Mouse (Mus musculus) mesoderm, embryonic 11.5 days (tissue): Measurements from ENCODE around the gene Tas2r136.

ENCODE experiments used
- DNase-seq: peaks from one replicate; pipeline ENCODE4 v3.0.0-alpha.2; 2012; ENCODE audit warnings: low read depth, low spot score

The Tas2r136 gene

DNA sequence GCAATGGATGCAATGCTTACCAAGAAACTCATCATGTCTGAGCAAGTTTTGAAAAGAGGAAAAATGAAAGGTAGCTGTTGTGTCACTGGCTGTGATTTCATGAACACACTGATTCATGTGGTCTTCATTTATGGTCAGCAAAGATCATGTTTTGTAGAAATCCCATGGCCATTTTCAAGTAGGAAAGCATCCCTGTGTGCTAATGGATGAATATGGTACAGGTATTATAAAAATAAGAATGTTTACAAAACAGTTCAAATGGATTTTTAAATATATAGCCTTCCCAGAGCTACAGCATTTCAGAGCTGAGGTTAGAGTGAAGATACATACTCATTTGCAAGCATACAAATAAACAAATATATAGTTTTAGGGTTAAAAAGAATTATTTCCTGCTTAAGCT, at the start of gene Tas2r136:
Gene Tas2r136 (minus strand): TSS at position 101 of the 400 bp plus-strand sequence.
- DNase-seq: no peak

DNA sequence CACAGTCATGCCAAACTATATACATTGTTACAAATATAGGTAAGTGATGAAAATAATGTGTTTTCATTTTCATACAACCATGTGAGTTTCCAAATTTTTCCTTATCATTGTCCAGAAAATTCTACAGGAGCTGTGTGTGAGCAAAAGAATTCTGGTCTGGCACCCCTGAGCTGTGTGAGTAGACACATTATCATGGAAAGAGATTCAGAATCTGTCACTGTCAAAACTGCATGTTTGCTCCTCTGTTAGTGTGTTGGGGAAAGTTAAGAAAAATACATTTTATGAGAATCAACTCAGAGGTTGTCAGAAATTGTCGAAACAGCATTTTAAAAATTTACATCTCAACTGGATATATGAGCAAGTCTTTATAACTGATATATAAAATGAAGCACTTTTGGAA, 24.6 kb upstream of the Tas2r136 start, which contains the start of gene Tas2r117:
Gene Tas2r117 (plus strand): TSS at position 301 of the 400 bp plus-strand sequence.
- DNase-seq: no peak

DNA sequence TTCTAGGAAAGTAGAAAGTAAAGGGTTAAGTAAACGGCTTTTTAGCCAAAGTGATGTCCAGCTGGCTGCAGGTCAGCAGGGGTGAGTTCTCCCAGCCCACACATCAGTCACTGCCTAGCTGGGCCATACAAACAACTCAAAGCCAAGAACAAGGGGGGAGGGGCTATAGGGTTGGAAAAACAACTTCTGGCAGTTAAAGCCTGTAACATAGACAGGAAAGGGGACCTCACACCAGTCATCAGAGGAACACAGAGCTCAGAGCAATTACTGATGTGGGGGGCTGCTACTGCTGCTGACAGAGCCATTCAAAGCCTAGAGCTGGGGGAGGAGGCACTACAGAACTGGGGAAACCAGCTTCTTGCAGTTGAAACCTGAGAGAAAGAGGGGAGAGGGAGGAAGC, 17.4 kb upstream of the Tas2r136 start:
- peak; percentile 61 for DNase-seq

DNA sequence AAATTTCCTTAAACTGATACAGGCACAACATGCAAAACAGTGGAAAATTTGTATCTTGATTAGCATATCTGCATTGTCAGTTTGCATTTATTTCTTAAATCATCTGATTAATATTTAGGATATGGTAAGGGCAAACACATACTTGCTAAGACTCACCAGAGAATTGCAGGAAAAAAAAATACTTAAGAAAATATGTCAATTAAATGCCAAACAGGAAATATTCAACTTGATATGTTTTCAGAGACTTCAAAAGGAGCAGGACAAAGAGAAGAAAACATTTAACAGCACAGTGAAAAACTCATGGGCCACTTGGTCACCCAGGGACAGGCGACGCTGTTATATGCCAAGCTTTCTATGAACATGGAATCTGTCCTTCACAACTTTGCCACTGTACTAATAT, 16.1 kb downstream of the Tas2r136 start, which contains the start of gene Tas2r102:
Gene Tas2r102 (plus strand): TSS at position 301 of the 400 bp plus-strand sequence.
- DNase-seq: no peak

DNA sequence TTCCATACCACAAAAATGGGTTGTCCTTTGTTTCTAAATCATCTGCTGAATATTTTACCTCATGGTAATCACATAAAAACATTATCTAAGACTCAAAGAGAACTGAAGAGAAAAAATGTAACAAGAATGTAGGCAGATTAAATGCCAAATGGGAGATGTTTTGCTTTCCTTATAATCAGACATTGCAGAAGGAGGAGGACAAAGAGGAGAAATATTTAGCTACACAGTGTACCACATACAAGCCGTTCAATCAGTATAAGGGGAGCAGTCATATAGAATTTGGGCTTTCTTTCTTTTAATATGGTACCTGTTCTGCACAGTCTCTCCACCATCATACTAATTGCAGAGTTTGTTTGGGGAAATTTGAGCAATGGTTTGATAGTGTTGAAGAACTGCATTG, 23.5 kb downstream of the Tas2r136 start, which contains the start of gene Tas2r124:
Gene Tas2r124 (plus strand): TSS at position 301 of the 400 bp plus-strand sequence.
- no peak for DNase-seq

DNA sequence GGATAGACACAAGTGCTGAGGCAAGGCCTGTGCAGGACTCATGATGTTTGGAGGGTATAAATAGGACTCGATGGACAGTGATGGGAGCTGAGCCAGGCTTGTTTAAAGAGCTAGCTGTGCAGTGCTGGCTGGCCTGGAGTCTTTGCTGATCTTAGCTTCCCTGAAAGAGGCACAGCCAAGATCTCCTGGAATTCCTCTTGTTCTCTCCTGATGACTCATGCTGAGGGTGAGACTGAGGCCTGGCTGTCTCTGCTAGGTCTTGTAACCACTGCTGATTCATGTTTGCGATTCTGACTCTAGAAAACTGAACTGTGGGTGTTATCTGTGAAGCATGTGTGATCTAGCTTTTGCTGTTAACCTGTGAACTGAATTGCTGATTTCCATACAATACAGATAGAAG, 27.8 kb downstream of the Tas2r136 start:
- no peak for DNase-seq

DNA sequence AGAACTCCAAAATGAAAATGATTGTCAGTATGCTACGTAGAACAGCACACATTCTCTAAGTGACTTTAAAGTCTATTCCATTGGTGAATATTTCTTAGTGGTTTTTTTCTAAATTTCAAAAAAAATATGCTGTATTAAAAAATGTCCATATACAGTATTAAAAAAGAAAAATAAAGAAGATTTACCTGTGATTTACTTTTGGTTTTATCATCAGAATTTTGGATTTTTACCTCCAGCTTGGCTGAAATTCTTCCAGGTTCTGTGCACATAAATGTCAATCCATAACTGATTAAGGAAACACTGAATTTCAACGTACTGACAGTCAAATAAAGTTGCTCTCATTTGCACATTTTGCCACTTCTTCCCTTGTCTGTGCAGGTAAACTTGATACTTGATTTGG, 40.0 kb downstream of the Tas2r136 start, which contains the start of gene Tas2r115:
Gene Tas2r115 (minus strand): TSS at position 101 of the 400 bp plus-strand sequence.
- no peak for DNase-seq
